Comparison of ENCODE assay signal across 9 mouse cellular contexts in the genomic region with DNA sequence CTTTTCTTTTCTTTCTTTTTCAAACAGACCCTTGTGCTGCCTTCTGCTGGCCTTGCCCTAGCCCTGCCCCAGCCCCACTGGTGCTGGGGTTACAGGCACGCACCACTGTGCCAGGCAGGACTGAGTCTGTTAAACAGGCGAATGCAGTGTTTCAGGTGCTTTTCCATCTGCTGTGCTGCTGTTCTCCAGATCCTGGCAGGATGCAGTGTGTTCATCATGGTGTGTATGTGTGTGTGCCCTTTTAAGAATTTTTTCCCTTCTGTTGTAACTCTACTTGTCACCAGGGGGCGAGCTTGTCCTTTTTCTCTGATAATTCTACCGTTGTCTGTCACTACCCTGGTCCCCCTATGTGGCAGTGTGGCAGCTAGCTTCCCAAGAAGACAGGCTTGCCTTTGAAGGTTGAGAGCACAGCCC. TPM values are rescaled to one million over a fixed set of nuclear protein-coding genes. Genes with fewer than 3 reads are reported as not detected.
DNase-seq lines count a peak whose midpoint lies in the region; ATAC-seq and TF ChIP-seq lines count a peak whose summit lies in the region.
"Had no signal": no experiment of that assay in that cellular context is flagged by ENCODE, and none has a peak within 500 bp of the region (broad histone marks: within the 10 kb centered on the region; RNA-seq: fewer than 3 reads in every experiment).

No protein-coding gene starts in this region.

- peaks cover 65% of the 10 kb centered on the region for H3K36me3 ChIP-seq in G1E (replicated peaks)
- H3K36me3 ChIP-seq in embryonic facial prominence, embryonic 11.5 days (replicated peaks; ENCODE audit: control insufficient read depth, insufficient read depth, low read depth, low read length), result peaks cover 7% of the 10 kb centered on the region
- peaks cover 5% of the 10 kb centered on the region; the same call in 1 of the 2 replicates for H3K36me3 ChIP-seq in lung, postnatal 0 days (ENCODE audit: insufficient read depth, low read length)

- 0 out of 2 replicates have a peak overlapping the region, but pooled peaks have one; percentile 25 for H3K9ac ChIP-seq in embryonic facial prominence, embryonic 11.5 days (replicated peaks; ENCODE audit: low read length)
- no peak overlapping the region for H3K9ac ChIP-seq in lung, postnatal 0 days (replicated peaks; ENCODE audit: low read depth)

- no peak overlapping the region for H3K4me3 ChIP-seq in G1E (ENCODE audit: low read depth, low read length)
- H3K4me3 ChIP-seq in embryonic facial prominence, embryonic 11.5 days (ENCODE audit: low read depth, low read length), result no peak overlapping the region
- H3K4me3 ChIP-seq in layer of hippocampus, adult 2 months, result no peak overlapping the region
- no peak overlapping the region for H3K4me3 ChIP-seq in lung, postnatal 0 days (ENCODE audit: low read depth, low read length)

- H3K27me3 ChIP-seq in G1E (ENCODE audit: insufficient read depth, low read length), result no peaks in the 10 kb centered on the region
- no peaks in the 10 kb centered on the region for H3K27me3 ChIP-seq in embryonic facial prominence, embryonic 11.5 days (ENCODE audit: control insufficient read depth, insufficient read depth, low read length)
- no peaks in the 10 kb centered on the region for H3K27me3 ChIP-seq in lung, postnatal 0 days (replicated peaks; ENCODE audit: insufficient read depth, low read length)

- DNase-seq in G1E (ENCODE audit: low spot score), result peak; percentile 62
- peak; percentile 50 for DNase-seq in adrenal gland, postnatal 25 days
- DNase-seq in embryonic facial prominence, embryonic 11.5 days (ENCODE audit: low spot score), result peak; percentile 87
- peak; percentile 74 to 87 for DNase-seq in heart, postnatal 10 days
- peak; percentile 68 for DNase-seq in layer of hippocampus, adult 2 months (ENCODE audit: low spot score in 2 of 2)
- DNase-seq in lung, postnatal 0 days (ENCODE audit: low spot score), result peak; percentile 91
- peak; percentile 66 for DNase-seq in retina, postnatal 7 days (ENCODE audit: low read depth, low spot score)
- DNase-seq in urinary bladder, adult 2 months (ENCODE audit: low spot score), result no peak

- H3K4me1 ChIP-seq in G1E (ENCODE audit: insufficient read depth, low read depth, low read length), result peaks cover 16% of the 10 kb centered on the region
- no peaks in the 10 kb centered on the region for H3K4me1 ChIP-seq in embryonic facial prominence, embryonic 11.5 days (ENCODE audit: control insufficient read depth, insufficient read depth, low read length)
- no peaks in the 10 kb centered on the region for H3K4me1 ChIP-seq in lung, postnatal 0 days (ENCODE audit: insufficient read depth, low read depth, low read length)

- intact Hi-C loops in heart, postnatal 10 days (cut with DNase I), result loop anchor here (2.0 to 5.0 kb wide), 2 partner anchors 122 to 278 kb away; a partner anchor contains a TSS

- peak; percentile 32 for TF ChIP-seq CTCF in G1E (IDR thresholded peaks at IDR 0.05; ENCODE audit: low read depth, low read length)
- TF ChIP-seq CTCF in layer of hippocampus, adult 2 months (conservative IDR thresholded peaks at IDR 0.05), result peak; percentile 87
- TF ChIP-seq CTCF in lung, postnatal 0 days (IDR thresholded peaks at IDR 0.05), result peak; percentile 87

- 14% methylated on average over 4 of the region's 4 CpGs for WGBS in embryonic facial prominence, embryonic 11.5 days
- 10% methylated on average over 4 of the region's 4 CpGs for WGBS in lung, postnatal 0 days

- no peaks in the 10 kb centered on the region for H3K9me3 ChIP-seq in G1E (replicated peaks)
- H3K9me3 ChIP-seq in embryonic facial prominence, embryonic 11.5 days (replicated peaks; ENCODE audit: control insufficient read depth, low read length), result no peaks in the 10 kb centered on the region
- no peaks in the 10 kb centered on the region for H3K9me3 ChIP-seq in lung, postnatal 0 days (ENCODE audit: low read length)

- H3K4me2 ChIP-seq in embryonic facial prominence, embryonic 11.5 days (ENCODE audit: low read depth, low read length), result no peak overlapping the region
- no peak overlapping the region for H3K4me2 ChIP-seq in lung, postnatal 0 days (replicated peaks; ENCODE audit: low read depth, low read length)

- H3K27ac ChIP-seq in embryonic facial prominence, embryonic 11.5 days (replicated peaks; ENCODE audit: low read depth, low read length), result no peak overlapping the region
- H3K27ac ChIP-seq in layer of hippocampus, adult 2 months, result peak overlapping the region; percentile 87
- H3K27ac ChIP-seq in lung, postnatal 0 days (ENCODE audit: low read length), result no peak overlapping the region

- TF ChIP-seq EP300 in lung, postnatal 0 days (IDR thresholded peaks at IDR 0.05), result no peak

- ATAC-seq in G1E (ENCODE audit: extremely low read depth, insufficient number of reproducible peaks, low FRiP score, poor library complexity, severe bottlenecking), result peak; percentile 34; the same call in 1 of the 2 replicates
- ATAC-seq in embryonic facial prominence, embryonic 11.5 days (replicated peaks; ENCODE audit: insufficient number of reproducible peaks, low FRiP score, low TSS enrichment, low read depth), result peak; percentile 81
- peak; percentile 82 for ATAC-seq in lung, postnatal 0 days

RNA-seq across cellular contexts. Expression of a gene that starts 11.3 kb away (rescaled TPM):
- total RNA-seq in G1E (2014; fragmentation: Nextera tagmentation) (4.2 and 6.8 TPM in 2 replicates), G1E (2017) (6.3 and 11.1 TPM in 2 replicates)
- 1.4 and 4.2 TPM in 2 replicates for polyA plus RNA-seq in G1E (2012)
- total RNA-seq in adrenal gland, postnatal 25 days (2021), result 33.9 and 55.8 TPM in 2 replicates
- 53.7 and 57.0 TPM in 2 replicates for polyA plus RNA-seq in embryonic facial prominence, embryonic 11.5 days (2014; fragmentation: Nextera tagmentation; extraction: Ambion mirVana)
- 10 to 100 TPM; 45.8 to 48.5 TPM for total RNA-seq in heart, postnatal 10 days (2021)
- total RNA-seq in layer of hippocampus, adult 2 months (2021), result 10 to 100 TPM; 28.8 to 31.6 TPM
- polyA plus RNA-seq in lung, postnatal 0 days (2015; fragmentation: Nextera tagmentation; extraction: Ambion mirVana), result 25.3 and 31.9 TPM in 2 replicates
- 11.9 and 12.3 TPM in 2 replicates for polyA plus RNA-seq in urinary bladder, adult 2 months (2012; rRNA removed)

RNA-seq across cellular contexts. Expression of a gene that starts 38.4 kb away (rescaled TPM):
- total RNA-seq in G1E (2014; fragmentation: Nextera tagmentation), result 18.2 and 20.5 TPM in 2 replicates
- 20.6 and 21.8 TPM in 2 replicates for total RNA-seq in G1E (2017)
- polyA plus RNA-seq in G1E (2012), result 1.7 and 1.9 TPM in 2 replicates
- total RNA-seq in adrenal gland, postnatal 25 days (2021), result 44.2 and 54.6 TPM in 2 replicates
- 14.0 TPM in 2 replicates for polyA plus RNA-seq in embryonic facial prominence, embryonic 11.5 days (2014; fragmentation: Nextera tagmentation; extraction: Ambion mirVana)
- total RNA-seq in heart, postnatal 10 days (2021), result 10 to 100 TPM; 36.5 to 37.5 TPM
- 10 to 100 TPM; 96.1 to 99.5 TPM for total RNA-seq in layer of hippocampus, adult 2 months (2021)
- polyA plus RNA-seq in lung, postnatal 0 days (2015; fragmentation: Nextera tagmentation; extraction: Ambion mirVana), result 4.7 and 5.2 TPM in 2 replicates
- 15.3 and 17.4 TPM in 2 replicates for polyA plus RNA-seq in urinary bladder, adult 2 months (2012; rRNA removed)

RNA-seq across cellular contexts. Expression of a gene that starts 43.9 kb away (rescaled TPM):
- total RNA-seq in G1E (2014; fragmentation: Nextera tagmentation) (not detected in 2 replicates), G1E (2017) (not detected in 2 replicates)
- not detected in 2 replicates for polyA plus RNA-seq in G1E (2012)
- total RNA-seq in adrenal gland, postnatal 25 days (2021), result 4.1 and 4.5 TPM in 2 replicates
- polyA plus RNA-seq in embryonic facial prominence, embryonic 11.5 days (2014; fragmentation: Nextera tagmentation; extraction: Ambion mirVana), result 8.5 and 10.2 TPM in 2 replicates
- not detected for total RNA-seq in heart, postnatal 10 days (2021)
- not detected for total RNA-seq in layer of hippocampus, adult 2 months (2021)
- 0.83 and 1.1 TPM in 2 replicates for polyA plus RNA-seq in lung, postnatal 0 days (2015; fragmentation: Nextera tagmentation; extraction: Ambion mirVana)
- polyA plus RNA-seq in urinary bladder, adult 2 months (2012; rRNA removed), result 0.15 TPM in 1 of 2 replicates, not detected in the other
- total RNA-seq: left cerebral cortex, postnatal 36 days had no signal

Comparison
In these comparisons a context has a peak if more than half of its experiments do, and no peak if none do; other contexts are left out.
1. CTCF ChIP-seq: peak in every context shown above with its lines; median percentile 87 in layer of hippocampus, adult 2 months; 87 in lung, postnatal 0 days; 32 in G1E.